Mouse (Mus musculus): ENCODE data around the gene Kbtbd8.
A peak's percentile ranks its signal among the peaks of the same experiment; 100 is the strongest.

Kbtbd8 gene

DNA sequence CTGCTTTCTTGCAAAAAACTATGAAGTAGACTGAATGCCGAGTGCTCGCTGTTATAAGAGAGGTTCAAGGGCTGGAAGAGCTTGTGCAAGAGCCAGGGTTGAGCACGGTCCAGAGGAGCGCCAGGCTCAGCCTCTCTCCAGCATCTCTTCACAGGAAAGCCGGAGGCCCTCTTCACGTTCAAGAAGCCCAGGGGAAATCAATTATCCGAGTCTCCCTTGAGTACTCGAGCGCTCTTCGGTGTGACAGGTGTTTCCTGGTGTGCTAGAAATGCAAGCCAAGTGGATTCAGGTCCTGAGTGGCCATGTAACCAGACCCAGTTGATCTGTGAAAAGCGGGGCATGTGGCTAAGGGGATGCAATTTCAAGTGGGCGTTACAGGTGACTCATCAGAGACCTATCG, at the start of gene Kbtbd8:
TSS of gene Kbtbd8 (plus strand) at position 295 of the 400 bp plus-strand sequence.
- DNase-seq (ENCODE audit: low spot score), result no peak

DNA sequence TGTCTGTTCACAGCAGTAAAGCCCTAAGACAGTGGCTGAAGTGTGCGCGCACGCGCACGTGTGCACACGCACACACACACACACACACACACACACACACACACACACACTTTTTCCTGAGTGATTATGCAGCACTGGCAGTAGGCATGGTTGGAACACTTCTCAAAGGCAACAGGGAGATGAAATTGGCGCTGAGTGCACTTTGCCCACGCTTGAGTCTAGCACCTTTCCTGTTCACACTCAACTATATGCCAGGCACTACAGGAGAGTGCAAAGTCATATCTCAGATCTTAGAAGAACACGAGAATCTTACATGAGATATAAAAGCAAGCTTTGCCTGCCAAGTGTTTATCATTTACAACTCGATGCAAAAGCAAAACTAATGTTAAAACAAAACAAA, 47.3 kb upstream of the Kbtbd8 start:
- DNase-seq (ENCODE audit: low spot score), result no peak

DNA sequence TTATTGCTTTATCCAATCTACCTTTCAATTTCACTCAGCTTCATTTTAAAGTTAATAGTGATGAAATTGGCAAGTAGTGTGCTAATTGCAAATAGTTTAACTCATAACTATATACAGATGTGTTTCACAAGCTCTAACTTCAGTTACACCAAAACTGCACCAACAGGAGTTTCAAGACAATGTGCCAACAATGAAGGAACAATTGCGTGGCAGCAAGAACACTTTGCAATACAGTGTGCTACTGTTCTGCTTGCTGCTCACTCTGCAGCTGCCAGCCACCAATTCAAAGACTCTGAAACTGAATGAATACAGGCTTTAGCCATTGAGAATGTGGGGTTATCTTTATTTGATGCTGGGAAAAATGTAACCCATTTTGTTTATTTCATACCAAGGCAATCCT, 31.8 kb upstream of the Kbtbd8 start:
- DNase-seq (ENCODE audit: low spot score), result no peak

DNA sequence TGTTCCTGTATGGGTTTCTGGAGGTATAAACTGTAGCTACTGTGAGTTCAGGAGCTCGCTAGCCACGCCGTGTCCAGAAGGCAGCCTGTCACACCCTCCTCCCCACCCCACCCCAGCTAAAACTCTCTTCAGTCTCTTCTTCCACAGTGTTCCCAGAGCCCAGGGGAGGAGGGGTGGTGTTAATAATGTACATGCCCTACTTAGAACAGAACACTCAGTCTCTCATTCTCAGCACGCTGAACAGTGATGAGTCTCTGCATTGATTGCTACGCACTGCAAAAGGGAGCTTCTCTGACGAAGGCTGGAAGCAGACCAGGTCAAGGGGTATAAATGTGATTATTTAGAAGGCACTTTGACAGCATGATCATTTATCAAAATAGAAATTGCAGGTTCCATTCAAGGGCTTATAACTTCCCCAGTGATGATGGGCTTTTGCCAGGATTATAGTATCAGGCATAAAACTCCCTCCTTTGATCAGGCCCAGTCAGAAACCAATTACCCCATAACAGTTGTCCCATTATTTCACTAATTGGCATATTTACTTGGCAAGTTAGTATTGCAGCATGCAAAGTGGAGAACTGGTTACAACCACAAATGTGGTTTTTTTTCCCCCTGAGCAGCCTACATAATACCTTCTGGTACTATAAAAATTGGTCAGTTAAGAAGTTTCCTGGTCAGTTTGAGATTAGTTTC, 29.7 kb upstream of the Kbtbd8 start:
- DNase-seq (ENCODE audit: low spot score), result no peak

DNA sequence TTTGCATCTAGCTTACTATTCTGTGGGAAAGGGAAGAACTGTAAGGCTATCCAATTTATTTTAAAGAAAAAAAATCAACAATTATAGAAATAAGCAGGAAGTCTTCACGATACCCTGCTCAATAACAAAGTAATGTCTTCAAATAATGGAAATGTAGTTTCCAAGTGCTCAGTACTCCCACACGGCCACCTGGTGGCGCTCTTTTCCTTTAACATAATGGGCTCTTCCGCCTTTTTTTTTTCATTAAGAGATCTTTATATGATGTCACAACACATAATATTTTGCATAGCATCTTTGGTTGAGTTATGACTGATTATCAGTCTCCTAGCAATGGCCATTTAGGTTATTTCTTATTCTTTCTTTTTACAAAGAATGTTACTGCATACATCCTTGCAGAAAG, 29.0 kb upstream of the Kbtbd8 start:
- no peak for DNase-seq (ENCODE audit: low spot score)

DNA sequence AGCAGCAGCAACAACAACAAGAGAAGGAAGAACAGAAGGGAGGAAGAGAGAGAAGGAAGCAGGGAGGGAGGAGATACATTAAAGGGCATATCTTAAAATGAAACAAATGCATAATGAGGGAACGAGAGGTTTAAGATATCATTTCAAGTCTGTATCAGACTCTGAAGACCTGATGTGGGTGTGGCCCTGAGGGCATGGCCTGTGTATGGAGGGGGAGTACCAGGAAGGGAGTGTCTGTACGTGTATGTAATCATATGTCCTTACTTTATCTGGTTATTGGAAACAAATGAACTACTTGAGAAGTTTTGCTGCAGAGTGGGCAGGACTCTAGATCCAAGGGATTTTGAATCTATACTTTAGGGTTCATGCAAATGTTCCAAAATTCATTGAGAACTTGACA, 22.3 kb upstream of the Kbtbd8 start:
- no peak for DNase-seq (ENCODE audit: low spot score)

DNA sequence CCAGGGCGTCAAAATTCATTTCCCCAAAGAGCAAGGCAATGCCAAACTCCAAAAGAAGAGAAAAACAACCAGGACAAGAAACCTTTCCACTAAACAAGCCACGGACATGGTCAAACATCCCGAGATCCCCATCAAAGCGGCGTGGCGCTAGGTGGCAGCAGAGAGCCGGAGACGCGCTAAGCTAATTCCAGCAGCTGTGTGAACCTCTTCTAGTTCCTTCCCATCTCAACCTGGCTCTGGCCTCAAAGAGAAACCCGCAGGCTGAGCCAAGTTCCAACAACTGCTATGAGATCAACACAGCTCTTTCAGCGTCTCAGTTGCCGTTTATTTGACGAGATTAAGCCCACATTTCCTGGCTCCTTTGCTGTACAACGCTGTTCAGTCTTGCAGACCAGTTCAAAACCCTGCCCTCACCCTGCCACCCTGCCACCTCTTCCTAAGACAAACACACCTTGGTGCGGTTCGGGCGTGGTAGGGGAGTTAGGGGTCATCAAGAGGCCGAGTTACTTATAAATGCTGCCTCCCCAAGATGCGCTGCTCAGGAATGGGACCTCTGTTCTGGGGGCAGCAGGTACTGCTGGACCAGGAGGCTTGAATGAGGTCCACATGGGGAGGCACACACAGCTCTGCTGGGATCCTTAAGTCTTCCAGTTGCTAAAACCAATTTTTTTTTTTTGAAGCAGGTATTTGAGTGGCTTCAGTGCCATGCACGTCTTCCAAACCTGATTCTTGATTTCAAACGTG, 18.5 kb upstream of the Kbtbd8 start:
- DNase-seq (ENCODE audit: low spot score), result peak; percentile 88

DNA sequence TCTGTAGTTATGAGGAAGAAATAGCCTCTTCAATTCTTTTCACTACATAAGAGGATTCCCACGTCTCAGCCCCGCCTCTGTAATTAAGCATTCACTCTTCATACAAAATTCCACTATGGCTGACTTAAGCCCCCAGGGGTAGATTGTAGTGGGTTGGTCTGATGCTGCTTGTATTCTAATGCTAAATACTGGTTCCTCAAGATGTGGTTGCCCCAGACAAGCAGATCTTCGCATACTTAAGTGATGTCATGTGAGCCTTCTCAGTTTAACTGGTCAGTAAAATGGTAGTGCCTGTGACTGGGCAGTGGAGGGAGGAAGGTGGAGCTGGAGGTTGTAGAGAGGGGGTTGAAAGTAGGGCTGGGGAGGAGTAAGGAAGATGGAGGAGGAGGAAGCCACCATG, 13.3 kb upstream of the Kbtbd8 start:
- no peak for DNase-seq (ENCODE audit: low spot score)

DNA sequence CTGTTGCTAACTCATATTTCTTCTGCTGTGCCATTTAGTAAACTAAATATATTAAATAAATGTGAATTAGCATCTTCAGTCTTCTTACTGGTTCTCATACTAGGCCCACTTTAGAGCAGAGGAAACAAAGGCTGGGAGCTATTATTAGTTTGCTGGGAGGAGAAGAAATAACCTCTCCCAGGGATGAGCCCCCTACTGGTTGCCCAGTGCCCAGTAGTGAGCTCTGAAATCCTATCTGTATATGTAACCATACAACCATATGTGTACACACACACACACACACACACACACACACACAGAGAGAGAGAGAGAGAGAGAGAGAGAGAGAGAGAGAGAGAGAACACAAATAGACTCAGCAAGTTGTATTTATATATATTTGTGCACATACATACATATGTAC, 8.6 kb upstream of the Kbtbd8 start:
- no peak for DNase-seq (ENCODE audit: low spot score)

DNA sequence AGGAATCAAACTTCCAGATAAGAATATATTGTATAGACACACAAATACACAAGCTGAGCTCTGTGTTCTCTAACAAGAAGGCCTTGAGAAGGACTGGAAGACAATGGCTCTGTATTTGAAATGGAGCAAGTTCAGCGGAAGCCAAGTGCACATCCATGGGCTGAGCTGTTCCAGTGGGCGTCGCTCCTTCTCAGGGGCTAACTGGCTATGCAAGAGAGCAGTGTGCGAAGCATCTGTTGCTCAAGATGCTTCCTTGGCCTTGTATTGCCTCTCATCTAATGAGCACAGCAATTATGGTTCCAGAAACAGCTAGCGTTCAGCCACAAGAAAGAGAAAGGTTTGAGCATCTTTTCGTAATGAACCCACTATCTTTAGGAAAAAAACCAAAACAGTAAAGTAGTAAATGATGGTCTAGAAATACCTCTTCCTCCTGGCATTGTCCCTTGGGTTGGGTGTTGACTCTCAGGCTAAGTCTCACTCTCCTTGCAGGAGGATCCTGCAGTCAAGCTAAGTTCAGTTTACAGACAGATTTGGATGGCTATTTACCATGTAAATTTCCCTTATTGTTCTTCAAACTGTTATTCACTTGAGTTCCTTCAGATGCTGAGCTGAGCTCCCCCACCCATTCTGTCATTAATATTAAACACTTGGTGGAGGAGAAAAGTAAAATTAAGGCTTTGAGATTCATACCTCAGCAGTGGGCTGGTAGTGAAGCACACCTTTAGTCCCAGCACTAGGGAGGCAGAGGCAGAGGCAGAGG, 7.2 kb upstream of the Kbtbd8 start:
- DNase-seq (ENCODE audit: low spot score), result no peak

DNA sequence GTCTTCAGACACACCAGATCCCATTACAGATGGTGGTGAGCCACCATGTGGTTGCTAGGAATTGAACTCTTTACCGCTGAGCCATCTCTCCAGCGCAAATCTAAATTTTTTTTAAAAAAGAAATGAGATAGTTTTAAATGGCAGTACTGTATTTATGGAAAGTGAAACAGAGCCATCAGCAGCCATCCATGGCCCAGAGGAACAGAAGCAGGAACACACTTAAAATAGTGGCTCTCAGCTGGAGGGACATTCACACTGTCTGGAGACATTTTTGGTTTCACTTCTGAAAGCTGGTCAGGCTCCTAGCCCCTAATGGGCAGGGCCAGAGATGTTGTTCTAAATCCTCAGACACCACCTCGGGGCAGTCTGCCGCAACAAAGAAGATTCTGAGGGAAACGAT, 5.0 kb upstream of the Kbtbd8 start:
- no peak for DNase-seq (ENCODE audit: low spot score)

DNA sequence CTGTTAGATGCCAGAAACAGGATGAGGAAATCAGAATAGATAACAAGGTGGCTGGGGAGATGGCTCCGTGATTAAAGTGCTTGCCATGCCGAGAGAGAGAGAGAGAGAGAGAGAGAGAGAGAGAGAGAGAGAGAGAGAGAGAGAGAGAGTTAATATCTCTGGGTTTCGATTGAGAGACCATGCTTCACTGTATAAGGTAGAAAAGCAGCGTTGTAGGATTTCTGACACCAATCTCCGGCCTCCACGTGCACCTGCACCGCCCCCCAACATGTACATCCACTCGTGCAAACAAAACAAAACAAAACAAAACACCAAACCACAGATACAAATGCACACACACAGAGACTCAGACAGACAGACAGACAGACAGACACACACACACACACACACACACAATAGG, 527 bp upstream of the Kbtbd8 start:
- no peak for DNase-seq (ENCODE audit: low spot score)

DNA sequence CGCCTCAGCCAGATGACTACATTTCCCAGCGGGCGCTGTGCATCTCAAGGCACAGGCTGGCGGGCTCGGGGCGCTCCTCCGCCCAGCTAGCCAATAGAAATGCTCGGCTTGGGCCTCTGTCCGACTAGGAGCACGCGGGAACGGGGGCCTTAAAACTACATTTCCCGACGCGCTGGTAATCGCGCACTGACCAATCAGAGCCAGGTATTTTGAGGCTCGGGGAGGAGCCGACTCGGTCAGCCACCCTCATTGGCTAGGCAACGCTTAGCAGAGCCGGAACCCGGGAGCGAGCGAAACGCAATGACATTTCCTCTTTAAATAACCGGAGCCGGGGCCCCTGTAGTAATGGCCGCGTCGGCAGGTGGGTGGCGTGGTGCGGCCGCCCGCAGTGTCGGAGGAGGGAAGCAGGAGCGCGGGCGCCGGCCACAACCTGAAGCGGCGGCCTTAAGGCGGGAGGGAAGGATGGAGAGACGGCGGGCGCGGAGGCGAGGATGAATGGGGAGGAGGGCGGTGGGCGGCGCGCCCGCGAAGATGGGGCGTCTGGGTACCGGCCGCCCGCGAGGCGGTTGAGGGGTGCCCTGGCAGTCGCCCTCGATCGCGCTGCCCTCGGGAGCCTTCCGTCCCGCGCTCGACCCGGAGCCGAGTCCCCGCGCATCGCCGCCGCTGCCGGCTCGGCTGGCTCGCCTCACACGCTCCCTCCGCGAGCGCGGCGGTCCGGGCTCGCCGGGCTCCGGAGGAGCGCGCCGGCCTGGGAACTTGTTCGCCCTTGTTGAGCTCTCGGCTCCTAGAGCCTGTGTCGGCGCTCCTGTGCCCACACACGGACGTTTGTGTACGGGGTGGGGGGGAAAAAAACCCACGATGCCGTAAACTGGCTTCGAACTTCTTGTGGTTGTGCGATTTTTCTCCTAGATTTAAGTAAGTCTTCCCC, 838 bp downstream of the Kbtbd8 start:
- DNase-seq (ENCODE audit: low spot score), result peak; percentile 94

DNA sequence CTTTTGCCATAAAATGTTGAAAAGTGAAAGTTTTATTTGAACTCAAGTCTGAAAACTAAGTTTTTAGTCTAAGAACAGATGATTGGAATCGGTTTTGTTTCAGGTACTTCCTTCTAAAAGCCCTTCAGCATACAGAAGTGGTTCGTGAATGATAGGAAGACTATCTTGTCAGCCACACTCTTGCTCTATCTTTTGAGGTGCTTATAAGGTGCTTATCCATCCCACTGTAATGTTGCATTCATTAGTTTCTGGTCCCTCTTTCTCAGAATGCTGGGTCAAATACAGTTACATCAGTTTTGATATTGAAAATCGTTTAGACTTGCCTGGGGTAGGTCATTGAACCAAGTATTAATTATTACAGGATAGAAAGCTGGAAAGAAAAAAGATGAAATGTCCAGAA, 2.3 kb downstream of the Kbtbd8 start:
- DNase-seq (ENCODE audit: low spot score), result no peak

DNA sequence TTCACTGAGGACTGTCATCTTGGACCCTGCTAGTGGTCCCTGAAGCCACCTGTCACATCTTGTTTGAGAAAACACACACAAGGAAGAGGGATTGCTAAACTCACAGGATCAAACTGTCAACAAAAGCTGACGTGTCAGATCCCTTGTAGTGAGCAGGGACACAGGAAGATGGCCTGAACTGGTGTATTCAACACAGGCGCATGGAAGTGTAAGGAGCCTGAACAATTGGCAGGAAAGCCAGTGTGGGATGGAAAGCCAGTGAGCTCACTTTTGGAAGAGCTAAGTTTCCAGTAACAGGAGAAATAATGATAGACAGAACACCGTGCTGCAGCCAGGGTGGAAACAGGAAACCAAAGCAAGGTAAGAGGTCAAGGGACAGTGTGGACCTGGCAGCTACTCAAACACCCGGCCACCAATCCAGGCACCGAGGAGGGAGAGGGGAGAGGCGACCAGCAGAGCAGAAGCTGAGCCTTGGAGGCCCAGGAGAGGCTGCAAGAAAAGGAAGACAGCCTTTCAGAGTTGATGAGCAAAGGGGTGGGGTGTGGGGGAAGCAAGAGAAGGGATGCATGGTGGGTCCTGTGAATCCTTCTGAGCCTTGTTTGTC, 33.0 kb downstream of the Kbtbd8 start:
- no peak for DNase-seq (ENCODE audit: low spot score)

DNA sequence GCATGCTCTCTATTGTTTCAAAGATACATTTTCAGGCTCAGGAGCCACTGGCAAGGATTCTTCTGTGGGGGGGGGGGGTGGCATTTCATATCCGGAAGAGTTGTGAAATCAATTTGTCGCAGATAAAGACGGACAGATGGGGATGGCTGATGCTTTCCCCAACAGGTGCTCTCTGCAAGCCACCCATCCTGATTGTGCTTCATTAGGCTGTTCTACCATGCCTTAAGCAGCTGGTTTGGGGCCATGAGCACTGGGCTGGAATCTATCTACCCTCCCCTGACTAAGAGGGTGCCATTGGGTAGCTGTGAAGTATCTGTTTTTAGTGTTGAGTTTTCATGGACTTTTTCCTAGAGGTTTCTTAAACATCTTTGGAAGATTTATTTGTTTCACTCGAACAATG, 33.8 kb downstream of the Kbtbd8 start:
- no peak for DNase-seq (ENCODE audit: low spot score)

DNA sequence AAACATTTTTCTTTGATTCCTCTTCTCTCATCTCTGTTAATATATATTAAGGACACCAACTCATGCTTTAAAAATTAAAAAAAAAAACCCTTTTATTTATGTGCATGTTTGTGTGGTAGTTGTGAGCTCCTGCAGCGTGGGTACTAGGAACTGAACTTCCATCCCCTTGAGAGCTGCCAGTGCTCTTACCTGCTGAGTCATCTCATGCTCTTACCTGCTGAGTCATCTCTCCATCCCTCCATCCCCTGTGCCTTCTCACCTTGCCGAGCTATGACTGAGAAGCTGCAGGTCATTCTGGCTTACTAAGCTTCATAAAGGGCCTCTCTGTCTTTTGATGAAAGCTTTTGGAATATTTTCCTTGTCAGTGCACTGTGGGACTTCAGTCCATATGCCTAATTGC, 34.5 kb downstream of the Kbtbd8 start:
- no peak for DNase-seq (ENCODE audit: low spot score)

DNA sequence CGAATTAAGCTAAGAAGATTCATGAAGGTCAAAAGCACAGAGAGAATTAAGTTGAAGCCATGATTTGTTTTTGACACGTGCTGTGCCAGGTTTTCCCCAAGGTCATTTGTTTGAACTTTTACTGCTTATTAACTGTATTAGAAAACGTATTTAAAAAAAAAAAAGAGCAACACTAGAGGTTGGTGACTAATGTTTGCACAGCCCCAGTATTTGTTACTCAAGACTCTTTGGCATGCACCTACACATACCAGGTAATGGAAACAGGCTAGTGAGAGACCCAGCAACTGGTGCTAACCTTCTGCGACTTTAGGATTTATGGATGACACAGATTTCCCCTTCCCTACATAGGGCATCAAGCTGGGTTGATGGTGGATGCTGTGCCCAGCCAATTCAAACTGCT, 46.9 kb downstream of the Kbtbd8 start:
- DNase-seq (ENCODE audit: low spot score), result no peak

DNA sequence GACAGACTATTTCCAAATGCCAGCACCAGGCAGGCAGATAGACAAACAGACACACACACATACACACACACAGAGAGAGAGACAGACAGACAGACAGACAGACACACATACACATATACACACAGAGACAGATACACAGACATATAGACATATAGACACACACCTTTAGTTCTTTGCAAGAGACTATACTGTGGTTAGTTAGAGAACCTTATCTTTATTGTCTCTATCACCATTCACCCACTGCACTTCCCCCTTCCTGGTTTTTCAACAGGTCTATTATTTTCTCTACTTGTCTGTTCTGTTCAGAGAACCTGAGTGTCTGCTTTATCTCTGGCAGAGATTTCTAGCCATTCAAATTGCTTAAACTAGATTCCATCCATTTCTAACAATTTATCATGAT, 48.6 kb downstream of the Kbtbd8 start:
- no peak for DNase-seq (ENCODE audit: low spot score)

DNA sequence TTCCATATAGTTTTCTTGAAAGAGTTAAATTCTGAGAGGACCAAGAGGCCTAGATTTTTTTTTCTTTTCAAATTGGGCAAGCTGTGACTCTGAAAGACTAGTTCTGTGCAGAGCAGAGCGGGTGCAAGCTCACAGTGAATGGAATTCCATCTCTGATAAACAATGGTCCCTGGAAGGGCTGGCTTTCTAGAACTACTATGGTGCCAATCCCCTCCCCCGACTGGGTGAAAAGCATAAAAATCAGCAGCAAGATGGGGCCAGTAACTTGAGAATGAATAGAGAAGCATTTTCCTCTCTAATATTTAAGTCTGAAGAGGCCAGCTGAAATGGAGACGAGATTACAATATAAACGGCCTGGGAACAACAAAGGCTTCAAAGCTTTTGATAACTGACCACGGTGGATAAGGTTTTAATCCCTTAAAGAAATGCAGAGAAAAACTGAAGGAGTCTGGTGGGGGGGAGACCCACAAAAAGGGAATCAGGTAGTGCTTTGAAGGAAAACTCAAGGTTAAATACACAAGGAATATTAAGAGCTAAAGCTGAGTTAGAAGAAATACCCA, 50.7 kb downstream of the Kbtbd8 start:
- no peak for DNase-seq (ENCODE audit: low spot score)

DNA sequence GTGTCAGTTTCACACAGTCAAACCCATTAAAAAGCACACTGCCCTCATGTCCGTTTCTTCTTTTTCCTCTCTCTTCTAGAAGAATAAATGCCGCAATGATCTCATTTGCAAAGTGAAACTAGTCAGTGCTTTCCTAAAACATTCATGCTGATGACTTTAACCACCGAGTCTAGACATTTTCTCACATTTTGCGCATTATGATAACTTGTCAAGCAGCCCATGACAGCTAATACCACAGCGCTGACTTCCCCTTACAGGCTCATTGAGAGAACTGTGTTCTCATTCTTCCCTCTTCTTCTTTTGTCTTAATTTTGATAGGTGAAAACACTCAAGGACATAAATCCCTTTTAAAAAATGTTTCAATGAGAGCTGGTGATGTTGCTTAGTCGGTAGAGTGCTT, 52.4 kb downstream of the Kbtbd8 start:
- no peak for DNase-seq (ENCODE audit: low spot score)
